Mouse (Mus musculus) lung, postnatal 36 days (tissue): Measurements from ENCODE around the gene Ola1.

Source experiments
- DNase-seq: peaks from one replicate; pipeline ENCODE4 v3.0.0; 2022; ENCODE audit warnings: mixed read lengths

Gene Ola1

DNA sequence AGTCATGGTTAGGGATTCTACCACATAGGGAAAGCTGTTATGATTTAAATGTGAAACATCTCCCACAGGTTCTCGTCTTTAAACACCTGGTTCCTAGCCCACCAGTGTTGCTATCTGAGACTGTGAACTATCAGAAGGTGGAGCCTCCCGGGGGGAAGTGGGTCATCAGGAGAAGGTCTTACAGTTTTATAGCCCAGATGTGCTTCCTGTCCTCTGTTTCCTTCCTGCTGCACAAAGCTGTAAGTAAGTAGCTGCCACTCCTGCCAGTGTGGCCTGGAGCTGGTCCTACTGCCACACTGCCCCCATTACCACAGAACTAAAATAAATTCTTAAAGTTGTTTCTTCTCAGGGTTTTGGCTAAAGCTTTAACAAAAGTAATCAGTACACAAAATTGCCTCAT lies 72.6 kb downstream of the Ola1 start:
- DNase-seq, result no peak

DNA sequence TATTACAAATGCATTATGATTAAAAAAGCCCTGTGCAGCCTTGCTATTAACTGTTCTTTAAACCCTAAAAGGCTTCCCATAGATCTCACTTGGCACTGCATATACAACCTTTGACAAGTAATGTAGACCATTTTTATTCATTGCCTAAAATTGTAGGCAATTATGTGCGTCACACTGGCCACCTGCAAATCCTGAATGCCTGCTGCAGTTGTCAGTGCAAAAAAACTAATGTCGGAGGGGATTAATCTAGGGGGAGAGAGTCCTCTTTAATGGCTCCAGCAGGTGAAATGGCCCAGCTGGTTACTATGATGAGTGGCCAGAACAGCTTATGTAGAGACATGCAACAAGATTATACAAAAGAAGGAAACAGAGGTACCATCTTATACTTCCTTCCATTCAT lies 75.0 kb downstream of the Ola1 start:
- DNase-seq, result no peak

DNA sequence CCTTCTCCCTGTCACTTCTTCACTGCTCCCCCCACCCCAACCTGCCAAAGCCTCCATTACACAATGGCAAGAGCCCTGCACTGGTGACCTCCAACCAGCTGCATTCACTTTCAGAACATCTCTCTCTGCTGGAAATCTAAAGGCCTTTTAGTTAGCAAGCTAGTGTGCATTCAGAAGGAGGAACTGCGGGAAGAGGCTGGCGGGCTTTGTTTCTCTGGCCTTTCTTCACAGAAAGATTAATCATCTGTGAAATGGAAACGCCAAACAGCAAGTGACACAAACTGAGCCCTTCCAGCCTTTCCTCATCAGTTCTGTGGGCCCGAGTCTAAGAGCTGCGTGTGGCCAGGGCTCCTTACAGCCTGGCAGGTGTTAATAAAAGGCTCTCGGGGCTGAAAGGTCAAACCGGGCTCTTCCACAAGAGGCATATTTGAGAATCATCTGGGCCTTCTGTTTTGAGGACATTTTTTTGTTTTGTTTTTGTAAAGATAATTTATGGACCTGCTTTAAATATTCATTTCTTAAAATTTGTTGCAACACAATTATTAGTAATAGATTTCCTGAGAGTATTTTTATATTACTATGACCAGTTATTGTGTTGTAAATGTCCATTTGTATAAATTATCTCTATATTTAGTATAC lies 75.8 kb downstream of the Ola1 start:
- no peak for DNase-seq

DNA sequence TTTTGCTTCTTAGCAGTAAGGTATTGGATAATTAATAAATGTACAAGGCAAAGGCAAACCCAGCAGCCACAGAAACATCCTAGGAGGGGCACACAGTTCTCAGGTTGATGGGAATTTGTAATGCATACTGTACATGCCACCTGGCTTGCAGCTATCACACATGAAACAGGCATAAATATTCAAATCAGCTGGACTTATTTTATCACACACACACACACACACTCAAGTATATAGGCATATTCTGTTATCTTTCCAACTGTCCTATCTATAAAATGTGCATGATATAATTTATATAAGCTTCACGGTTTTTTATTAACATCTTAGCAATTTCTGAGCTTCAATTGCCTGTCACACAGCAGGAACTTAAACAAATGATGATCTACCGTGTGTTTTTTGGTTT lies 85.8 kb downstream of the Ola1 start:
- DNase-seq, result no peak

DNA sequence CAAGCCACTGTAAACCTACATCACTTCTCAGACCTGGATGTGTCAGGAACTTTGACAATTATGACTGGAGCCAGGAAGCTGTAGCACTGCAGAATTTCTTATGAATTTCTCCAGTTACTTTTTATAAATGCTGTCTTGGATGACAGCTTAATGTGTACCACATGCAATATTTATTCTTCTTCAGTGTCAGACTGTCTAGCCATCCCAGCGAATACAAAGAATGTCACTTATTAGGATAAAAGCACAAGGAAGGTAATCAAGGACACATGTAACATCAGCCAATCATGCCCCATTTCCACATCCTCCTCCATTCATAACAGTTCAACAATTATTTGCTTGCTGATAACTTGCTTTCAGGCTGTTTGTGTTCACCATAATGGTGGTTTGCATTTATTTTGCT lies 91.0 kb downstream of the Ola1 start:
- no peak for DNase-seq

DNA sequence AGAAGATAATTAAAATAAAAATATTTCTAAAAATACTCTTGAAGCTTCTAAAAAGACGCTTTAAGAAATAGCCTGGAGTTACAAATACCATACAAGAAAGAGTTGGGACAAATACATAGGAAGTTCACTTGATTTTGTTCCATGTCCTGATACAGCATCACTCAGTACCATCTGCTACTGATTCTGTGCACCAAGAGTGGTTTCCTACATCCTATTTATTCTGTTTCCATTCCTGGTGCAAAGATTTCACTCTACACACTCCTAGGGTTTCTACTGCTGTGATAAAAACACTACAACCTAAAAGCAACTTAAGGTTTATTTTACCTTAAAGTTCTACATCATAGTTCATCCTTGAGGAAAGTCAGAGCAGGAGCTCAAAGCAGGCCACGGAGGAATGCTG lies 99.9 kb downstream of the Ola1 start:
- DNase-seq, result no peak

DNA sequence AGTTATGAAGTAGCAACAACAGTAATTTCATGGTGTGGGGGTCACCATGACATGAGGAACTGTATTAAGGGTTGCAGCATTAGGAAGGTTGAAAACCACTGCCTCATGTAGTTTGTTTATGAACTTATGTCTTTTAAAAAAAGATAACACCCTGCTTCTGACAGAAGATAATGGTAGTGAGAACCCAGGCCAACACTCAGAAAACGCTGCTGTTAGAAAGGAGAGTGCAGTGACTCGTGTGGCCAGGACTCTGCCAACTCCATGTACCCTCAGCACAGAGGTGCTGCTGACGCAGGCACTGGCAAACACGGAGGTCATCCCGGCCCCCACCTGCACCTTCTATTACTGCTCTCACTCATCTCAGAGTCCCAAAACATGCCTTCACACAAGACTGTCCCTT lies 111.6 kb downstream of the Ola1 start:
- no peak for DNase-seq

DNA sequence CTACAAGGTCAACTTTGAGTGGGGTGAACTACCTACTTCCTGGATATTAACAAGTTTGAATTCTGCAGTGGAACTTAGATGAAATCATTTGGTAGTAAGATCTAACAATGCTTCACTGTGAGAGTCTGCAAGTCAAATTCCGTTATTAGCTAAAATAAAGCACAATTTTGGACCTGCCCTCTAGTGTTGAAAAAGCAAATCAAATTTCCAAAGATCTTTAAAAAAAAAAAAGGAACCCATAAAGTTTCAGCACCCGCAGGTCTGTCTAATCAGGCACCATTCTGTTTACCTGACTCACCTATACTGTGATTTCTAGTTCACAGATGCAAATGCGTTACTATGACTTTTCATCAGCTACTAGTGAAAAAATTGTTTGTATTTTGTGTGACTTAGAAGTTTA lies 122.2 kb downstream of the Ola1 start:
- no peak for DNase-seq

DNA sequence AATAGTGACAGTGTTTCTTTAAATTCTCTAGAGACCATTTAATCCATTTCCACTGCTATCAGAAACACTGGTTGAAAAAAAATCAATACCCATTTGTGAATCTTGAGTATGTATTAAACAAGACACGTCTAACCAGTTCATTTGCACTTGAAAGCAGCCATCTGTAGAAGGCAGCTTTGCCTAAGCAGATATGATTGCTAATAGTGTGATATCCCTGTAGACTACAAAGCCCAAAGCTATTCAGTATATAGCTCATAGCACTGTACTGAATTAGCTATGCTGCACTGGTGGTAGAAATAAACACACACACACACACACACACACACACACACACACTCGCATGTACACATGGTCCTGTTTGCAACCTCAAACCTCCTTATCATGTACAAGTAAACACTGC lies 123.4 kb downstream of the Ola1 start:
- no peak for DNase-seq

DNA sequence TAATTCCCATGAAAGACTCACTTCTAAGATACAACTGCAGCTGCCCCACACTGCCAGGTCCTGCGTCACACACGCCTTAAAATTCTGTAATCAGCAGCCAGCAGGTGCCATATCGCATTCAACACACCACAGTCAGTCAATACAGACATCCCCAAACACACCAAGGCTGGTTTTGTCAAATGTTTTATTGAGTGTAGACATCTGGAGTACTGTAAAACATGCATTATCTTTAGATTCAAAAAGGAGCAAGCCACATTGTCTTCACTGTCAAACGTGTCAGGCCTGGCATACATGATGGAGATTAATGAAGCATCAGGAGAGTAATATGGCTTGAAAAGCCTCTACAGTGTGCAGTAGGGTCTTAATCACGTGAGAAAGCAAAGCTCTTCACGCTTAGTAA lies 125.7 kb downstream of the Ola1 start:
- DNase-seq, result no peak

DNA sequence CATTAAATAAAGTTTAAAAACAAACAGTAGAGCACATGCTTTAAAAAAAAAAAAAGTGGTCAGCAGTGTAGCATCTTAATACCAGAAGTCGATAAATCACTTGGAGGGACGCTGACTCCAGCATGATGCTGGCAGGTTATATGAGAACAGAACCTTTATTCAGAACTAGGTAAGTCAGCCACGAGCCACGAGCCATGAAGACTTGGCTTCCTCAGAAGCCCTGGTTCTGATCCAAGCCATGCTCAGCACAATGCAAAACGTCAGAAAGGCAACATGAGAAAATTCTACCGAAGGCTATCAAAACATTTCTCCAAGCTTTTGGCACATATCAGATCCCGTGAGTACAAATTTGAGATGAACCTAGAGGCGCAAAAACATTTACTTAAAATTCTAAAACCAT lies 127.4 kb downstream of the Ola1 start:
- DNase-seq, result no peak

DNA sequence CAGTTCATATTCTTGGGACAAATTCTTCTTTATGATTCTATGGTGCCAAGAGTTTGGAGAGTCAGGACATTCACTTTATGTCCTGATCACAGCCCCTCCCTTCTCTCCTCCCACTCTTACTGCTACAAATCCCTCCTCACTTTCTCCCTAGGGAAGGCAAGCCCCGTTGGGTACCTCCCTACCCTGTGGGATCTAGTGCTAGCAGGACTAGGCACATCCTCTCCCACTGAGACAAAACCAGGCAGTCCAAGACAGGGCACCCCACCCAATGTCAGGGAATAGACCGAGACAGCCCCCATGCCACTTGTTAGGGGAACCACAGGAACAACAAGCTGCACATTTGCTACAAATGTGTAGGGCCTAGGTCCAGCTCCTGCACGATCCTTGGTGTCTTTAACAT lies 131.1 kb downstream of the Ola1 start:
- DNase-seq, result no peak

DNA sequence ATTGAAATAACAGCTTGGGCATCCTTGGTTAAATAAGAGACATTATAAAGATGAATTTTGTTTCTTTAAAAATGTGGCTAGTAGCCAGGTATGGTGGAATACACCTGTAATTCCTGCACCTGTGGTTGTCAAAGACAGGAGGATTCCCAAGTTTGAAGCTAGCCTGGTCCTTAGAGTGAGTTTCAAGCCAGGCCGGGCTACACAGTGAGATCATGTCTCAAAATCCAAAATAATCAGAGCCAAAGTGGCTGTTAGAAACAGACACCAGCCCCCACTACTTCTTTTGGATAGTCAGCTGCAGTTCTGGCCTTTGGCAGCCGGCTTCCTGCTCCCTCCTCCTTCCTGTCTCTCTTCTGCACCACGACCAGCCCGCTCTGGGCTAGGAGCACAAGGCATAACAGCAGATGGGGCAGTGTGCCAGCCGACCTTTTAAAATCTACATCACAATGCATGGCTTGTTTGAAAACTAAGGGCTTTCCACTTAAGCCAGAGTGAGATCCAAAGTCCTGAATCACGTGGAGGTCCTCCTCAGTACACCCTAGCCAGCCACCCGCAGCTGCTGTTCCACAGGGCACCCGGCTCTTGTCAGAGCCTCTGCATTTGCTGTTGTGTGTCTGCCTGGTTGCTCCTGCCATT lies 132.9 kb downstream of the Ola1 start:
- peak; percentile 53 for DNase-seq

DNA sequence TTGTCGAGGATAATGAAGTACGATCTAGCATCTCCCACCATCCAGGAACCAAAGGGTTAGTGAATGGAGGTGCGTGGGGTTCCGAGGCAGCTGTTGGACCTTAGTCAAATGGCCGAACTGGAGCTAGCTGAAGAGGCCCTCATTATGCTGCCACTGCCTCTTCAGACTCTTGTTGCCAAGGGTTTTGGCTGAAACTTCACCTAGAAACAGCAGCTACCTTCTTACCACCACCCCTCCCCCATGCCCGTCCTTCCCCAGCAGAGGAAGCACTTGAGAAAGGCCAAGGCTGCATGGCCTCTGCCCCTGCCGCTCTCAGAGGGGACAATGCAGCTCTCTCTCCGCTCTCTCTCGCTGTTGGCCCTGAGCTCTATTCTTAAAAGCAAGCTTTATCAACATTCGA lies 136.2 kb downstream of the Ola1 start:
- peak; percentile 70 for DNase-seq

DNA sequence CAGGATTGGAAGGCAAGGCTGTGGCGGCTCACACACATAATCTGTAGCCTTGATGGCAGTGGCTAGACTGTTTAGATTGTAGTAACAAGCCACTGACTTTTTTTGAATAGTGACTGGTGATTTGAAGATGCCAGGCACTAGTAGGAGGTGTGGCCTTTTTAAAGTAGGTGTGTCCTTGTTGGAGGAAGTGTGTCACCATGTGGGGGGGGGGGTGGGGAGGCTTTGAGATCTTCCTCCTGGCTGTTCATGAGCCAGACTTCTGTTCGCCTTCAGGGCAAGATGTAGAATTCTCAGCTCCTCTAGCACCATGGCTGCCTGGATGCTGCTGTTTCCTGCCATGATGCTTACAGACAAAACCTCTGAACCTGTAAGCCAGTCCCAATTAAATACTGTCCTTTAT lies 136.9 kb downstream of the Ola1 start:
- peak; percentile 18 for DNase-seq

DNA sequence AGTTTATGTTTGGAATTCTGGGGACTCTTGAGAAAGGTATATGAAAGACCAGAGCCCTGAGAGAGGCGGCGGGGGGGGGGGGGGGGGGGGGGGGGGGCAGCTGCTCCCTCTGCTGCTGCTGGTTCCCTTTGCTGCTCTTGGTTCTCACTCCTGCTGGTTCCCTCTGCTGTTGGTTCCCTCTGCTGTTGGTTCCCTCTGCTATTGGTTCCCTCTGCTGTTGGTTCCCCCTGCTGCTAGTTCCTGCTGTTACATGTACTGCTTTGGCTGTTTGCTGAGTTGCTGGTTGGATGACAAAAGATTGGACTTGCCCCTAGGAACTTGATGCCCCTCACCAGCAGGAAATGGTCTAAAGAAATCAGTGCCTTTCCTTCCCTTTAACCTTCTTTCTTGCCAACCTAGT lies 138.6 kb downstream of the Ola1 start:
- peak; percentile 4 for DNase-seq

DNA sequence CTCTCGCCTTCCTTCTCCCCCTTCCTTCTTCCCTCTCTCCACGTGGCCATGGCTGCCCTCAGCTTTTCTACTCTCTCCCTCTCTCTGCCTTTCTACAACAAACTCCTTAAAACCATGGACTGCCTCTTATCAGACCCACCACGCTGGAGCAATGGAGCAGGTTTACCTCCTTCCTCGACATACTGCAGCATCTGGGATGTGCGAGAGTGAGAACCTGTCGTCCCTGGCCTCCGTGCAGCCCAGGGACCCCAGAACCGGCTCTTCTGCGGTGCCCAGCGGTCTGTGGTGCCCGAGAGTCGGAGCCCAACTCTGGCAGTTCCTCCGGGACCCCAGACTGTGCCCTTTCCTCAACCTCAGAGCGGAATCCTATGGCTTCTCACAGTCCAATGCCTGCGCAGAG lies 139.4 kb downstream of the Ola1 start:
- DNase-seq, result no peak

DNA sequence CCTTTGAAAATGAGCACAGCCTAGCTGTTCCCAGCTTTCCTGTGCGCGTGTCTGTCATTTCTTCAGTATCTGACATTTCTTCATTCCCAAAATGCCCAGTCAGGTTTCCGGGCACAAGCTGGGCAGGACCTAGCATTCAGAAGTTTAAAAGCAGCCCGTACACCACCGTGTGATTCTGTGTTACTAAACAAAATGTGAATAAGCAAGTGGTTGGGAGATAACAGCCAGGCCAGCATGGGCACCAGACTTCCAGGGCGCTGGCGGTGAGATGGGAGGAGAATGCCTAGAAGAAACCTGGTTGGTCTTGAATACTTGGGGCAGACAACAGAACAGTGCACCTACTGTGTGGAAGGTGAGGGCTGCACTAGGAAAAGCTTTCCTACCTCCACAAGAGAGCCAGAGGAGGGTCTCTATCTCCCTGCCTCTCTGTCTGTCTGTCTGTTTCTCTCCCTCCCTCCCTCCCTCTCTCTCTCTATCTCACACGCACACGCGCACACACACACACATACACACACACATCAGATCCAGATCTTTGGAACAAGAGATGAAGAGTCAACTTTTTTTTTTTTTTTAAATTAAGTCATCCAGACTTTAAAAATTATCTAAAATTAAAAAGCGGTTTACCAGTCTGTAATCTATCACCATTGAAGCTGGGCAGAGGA lies 144.8 kb downstream of the Ola1 start:
- no peak for DNase-seq

DNA sequence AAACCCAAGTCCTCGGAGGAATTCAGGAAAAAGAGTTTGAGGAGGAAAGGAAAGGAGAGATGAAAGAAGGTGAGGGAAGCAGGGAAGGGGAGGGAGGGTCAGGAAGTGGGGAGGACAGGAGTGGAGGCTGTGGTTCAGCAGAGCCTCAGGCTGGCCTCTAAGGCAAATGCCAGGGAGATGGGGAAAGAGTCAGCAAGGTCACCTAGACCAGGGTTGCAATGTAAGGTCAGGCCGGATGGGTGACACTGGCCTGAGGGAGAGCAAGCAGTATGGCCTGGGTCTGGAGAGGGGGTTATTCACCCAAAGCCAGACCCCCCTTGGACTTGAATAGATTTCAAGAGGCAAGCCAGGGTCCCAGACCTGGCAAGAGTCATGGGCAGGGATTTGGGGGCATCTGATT lies 147.5 kb downstream of the Ola1 start:
- no peak for DNase-seq

DNA sequence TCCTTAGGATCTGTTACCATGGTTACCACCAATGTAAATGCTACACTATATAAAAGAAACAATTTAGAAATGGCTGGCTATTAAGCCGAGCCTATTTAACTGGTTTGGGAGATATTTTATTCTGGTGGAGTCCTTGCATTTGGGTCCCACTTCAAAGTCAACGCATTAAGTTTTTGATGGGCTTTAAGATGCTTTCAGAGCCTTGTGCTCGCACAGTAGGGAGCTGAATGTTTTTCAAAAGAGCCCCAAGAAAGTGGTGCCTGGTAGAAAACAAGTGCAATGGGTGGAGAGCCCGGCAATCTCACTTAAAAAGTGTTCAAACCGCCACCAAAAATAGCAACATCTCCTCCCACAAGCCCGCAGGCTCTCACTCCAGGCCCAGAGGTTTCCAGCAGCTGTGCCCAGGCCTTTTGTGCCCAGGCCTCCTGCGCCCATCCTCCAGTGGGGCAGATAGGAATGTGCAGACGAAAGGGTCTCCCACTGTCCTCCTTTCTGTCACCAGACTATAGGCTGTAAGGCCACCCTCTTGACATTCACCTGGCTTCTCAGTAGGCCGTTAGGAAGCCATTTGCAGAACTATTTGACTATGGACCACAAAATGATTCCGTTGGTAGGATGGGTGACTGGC lies 148.2 kb downstream of the Ola1 start:
- no peak for DNase-seq

DNA sequence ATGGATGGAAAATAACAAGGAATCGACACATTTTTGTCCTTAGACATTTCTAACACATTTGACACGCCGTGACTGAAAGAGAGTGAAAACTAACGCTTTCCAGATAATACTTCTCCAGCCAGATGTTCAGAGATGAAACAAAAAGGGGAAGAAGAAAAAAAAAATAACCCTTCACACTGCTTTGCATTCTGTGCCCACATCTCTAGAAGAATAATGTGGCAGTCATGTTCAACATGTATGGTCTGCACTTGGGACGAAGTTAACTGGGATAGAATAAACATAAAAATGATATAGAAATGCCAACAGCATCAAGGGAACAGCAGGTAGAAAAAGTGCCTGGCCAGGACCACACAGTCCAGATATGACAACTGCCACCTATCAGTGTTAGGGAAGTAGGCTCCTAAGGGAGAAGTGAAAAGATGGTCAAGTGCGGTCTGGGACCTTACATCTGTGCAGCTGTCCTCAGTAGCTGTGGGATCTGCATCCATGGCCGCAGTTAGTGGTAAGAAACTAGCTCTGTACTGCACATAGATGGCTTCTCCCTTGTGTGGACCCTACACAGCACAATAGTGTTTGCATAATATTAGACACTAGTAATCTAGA lies 149.4 kb downstream of the Ola1 start:
- DNase-seq, result no peak

DNA sequence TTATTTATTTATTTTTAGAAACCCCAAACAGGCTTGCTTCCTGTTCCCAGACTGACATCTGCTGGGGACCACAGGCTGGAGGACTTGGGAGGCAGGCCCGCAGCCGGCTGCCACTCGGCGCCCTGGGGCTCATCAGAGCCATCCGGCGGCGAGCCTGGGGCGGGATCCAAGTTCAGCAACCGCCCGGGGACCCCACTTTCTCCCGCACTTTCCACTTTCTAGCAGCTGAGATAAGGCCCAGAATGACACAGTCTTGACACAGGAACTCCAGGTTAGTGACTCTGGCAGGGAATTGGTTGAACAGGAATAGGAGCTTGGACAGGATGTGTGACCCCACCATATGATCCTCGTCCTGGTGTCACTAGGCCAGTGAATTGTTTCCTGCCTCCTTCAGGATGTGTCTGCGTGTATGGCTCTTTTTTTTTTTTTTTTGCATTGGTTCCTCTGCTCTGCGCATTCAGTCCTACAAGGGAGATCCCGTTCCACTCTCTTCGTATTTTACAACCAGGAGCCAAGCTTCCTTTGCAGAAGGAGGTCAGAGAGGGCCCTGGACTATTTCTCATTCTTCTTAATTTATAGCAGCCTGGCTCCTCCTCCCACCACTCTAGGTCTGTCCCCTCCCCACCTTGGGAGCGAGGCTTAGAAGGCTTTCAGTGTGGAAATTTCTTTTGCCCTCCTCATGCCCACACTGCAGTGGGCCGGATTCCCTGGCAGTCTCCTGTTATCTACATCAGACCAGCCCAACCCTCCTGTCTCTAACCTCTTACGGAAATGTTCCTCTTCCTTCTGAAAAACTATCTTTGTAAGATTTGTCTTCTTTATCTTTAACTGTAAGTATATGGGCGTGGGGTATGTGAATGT lies 152.2 kb downstream of the Ola1 start:
- DNase-seq, result no peak
